Mouse (Mus musculus): ENCODE results near the gene Eogt. TPM values are rescaled to one million over a fixed set of nuclear protein-coding genes. Genes with fewer than 3 reads are reported as not detected.

The Eogt gene
- polyA plus RNA-seq, 2 experiments, result 10.8 to 16.7 TPM

- DNase-seq (ENCODE audit: low spot score), result no peak
- TF ChIP-seq POLR2A (IDR thresholded peaks at IDR 0.05; ENCODE audit: borderline replicate concordance, extremely low read depth, insufficient read depth, insufficient read length), result no peak
Observed at GRCm38 (mm10) chr6:97149721-97150120, 739 bp upstream of the Eogt start.

GRCm38 (mm10) chr6:97147755-97148382 is 1.1 kb downstream of the Eogt start:
- peak overlapping the region; percentile 65; the same call in 1 of the 2 replicates for H3K27ac ChIP-seq (replicated peaks; ENCODE audit: low read depth, low read length)
- H3K4me3 ChIP-seq (replicated peaks; ENCODE audit: low read length), result peak overlapping the region; percentile 57
- peak overlapping the region; percentile 85 for H3K4me2 ChIP-seq (replicated peaks; ENCODE audit: low read depth, low read length, severe bottlenecking)
- DNase-seq (ENCODE audit: low spot score) (peak; percentile 41), ATAC-seq (ENCODE audit: low FRiP score, low read depth) (no peak)
- H3K27me3 ChIP-seq (ENCODE audit: control insufficient read depth, insufficient read depth, low read length), result no peaks in the 10 kb centered on the region
- no peaks in the 10 kb centered on the region; the same call in 1 of the 2 replicates for H3K36me3 ChIP-seq (ENCODE audit: control insufficient read depth, insufficient read depth, low read length)
- peaks cover 21% of the 10 kb centered on the region for H3K4me1 ChIP-seq (ENCODE audit: control insufficient read depth, insufficient read depth, low read length)
- H3K9ac ChIP-seq (ENCODE audit: low read depth, low read length, severe bottlenecking), result peak overlapping the region; percentile 73
- TF ChIP-seq POLR2A (IDR thresholded peaks at IDR 0.05; ENCODE audit: borderline replicate concordance, extremely low read depth, insufficient read depth, insufficient read length), result no peak
- H3K9me3 ChIP-seq (ENCODE audit: control insufficient read depth, low read length), result no peaks in the 10 kb centered on the region
- WGBS, result 5% methylated on average over 18 of the region's 18 CpGs

More at GRCm38 (mm10) chr6:97149721-97150120, 739 bp upstream of the Eogt start:
- Histone ChIP-seq H3K4me2 (replicated peaks; ENCODE audit: low read depth, low read length, severe bottlenecking) (no peak overlapping the region), H3K4me1 (ENCODE audit: control insufficient read depth, insufficient read depth, low read length) (peaks cover 17% of the 10 kb centered on the region), H3K27me3 (ENCODE audit: control insufficient read depth, insufficient read depth, low read length) (no peaks in the 10 kb centered on the region), H3K9me3 (ENCODE audit: control insufficient read depth, low read length) (no peaks in the 10 kb centered on the region), H3K36me3 (ENCODE audit: control insufficient read depth, insufficient read depth, low read length) (peaks cover 4% of the 10 kb centered on the region), H3K27ac (replicated peaks; ENCODE audit: low read depth, low read length) (no peak overlapping the region), H3K4me3 (replicated peaks; ENCODE audit: low read length) (no peak overlapping the region), H3K9ac (ENCODE audit: low read depth, low read length, severe bottlenecking) (no peak overlapping the region)
- WGBS, result 83% methylated on average over 2 of the region's 2 CpGs
- no peak for ATAC-seq (ENCODE audit: low FRiP score, low read depth)

GRCm38 (mm10) chr6:97145156-97145555 is 3.8 kb downstream of the Eogt start:
- no peak overlapping the region for H3K27ac ChIP-seq (replicated peaks; ENCODE audit: low read depth, low read length)
- H3K4me3 ChIP-seq (replicated peaks; ENCODE audit: low read length), result no peak overlapping the region
- H3K4me2 ChIP-seq (replicated peaks; ENCODE audit: low read depth, low read length, severe bottlenecking), result no peak overlapping the region
- 85% methylated on average over 7 of the region's 7 CpGs for WGBS
- H3K9ac ChIP-seq (ENCODE audit: low read depth, low read length, severe bottlenecking), result no peak overlapping the region
- peaks cover 21% of the 10 kb centered on the region for H3K4me1 ChIP-seq (ENCODE audit: control insufficient read depth, insufficient read depth, low read length)
- H3K36me3 ChIP-seq (ENCODE audit: control insufficient read depth, insufficient read depth, low read length), result 0 out of 2 replicates have a peak, but pooled peaks cover 2% of the 10 kb centered on the region
- DNase-seq (ENCODE audit: low spot score) (no peak), ATAC-seq (ENCODE audit: low FRiP score, low read depth) (no peak)
- H3K9me3 ChIP-seq (ENCODE audit: control insufficient read depth, low read length), result no peaks in the 10 kb centered on the region
- no peak for TF ChIP-seq POLR2A (IDR thresholded peaks at IDR 0.05; ENCODE audit: borderline replicate concordance, extremely low read depth, insufficient read depth, insufficient read length)
- H3K27me3 ChIP-seq (ENCODE audit: control insufficient read depth, insufficient read depth, low read length), result no peaks in the 10 kb centered on the region

- Histone ChIP-seq H3K4me2 (replicated peaks; ENCODE audit: low read depth, low read length, severe bottlenecking) (no peak overlapping the region), H3K4me3 (replicated peaks; ENCODE audit: low read length) (no peak overlapping the region), H3K9me3 (ENCODE audit: control insufficient read depth, low read length) (peaks cover 5% of the 10 kb centered on the region; the same call in 1 of the 2 replicates), H3K27ac (replicated peaks; ENCODE audit: low read depth, low read length) (no peak overlapping the region), H3K4me1 (ENCODE audit: control insufficient read depth, insufficient read depth, low read length) (peaks cover 21% of the 10 kb centered on the region), H3K36me3 (ENCODE audit: control insufficient read depth, insufficient read depth, low read length) (peaks cover 9% of the 10 kb centered on the region; the same call in 1 of the 2 replicates), H3K27me3 (ENCODE audit: control insufficient read depth, insufficient read depth, low read length) (no peaks in the 10 kb centered on the region), H3K9ac (ENCODE audit: low read depth, low read length, severe bottlenecking) (no peak overlapping the region)
- 20% methylated on average over 7 of the region's 7 CpGs for WGBS
- ATAC-seq (ENCODE audit: low FRiP score, low read depth) (no peak), DNase-seq (ENCODE audit: low spot score) (no peak)
- no peak for TF ChIP-seq POLR2A (IDR thresholded peaks at IDR 0.05; ENCODE audit: borderline replicate concordance, extremely low read depth, insufficient read depth, insufficient read length)
Observed at GRCm38 (mm10) chr6:97144359-97144758, 4.6 kb downstream of the Eogt start.

- no peak overlapping the region for H3K27ac ChIP-seq (replicated peaks; ENCODE audit: low read depth, low read length)
- H3K9ac ChIP-seq (ENCODE audit: low read depth, low read length, severe bottlenecking), result no peak overlapping the region
- H3K4me2 ChIP-seq (replicated peaks; ENCODE audit: low read depth, low read length, severe bottlenecking), result no peak overlapping the region
- no peak for ATAC-seq (ENCODE audit: low FRiP score, low read depth)
- H3K27me3 ChIP-seq (ENCODE audit: control insufficient read depth, insufficient read depth, low read length), result no peaks in the 10 kb centered on the region
- no peak overlapping the region for H3K4me3 ChIP-seq (replicated peaks; ENCODE audit: low read length)
- no peak for DNase-seq (ENCODE audit: low spot score)
- 90% methylated on average over 8 of the region's 8 CpGs for WGBS
- TF ChIP-seq POLR2A (IDR thresholded peaks at IDR 0.05; ENCODE audit: borderline replicate concordance, extremely low read depth, insufficient read depth, insufficient read length), result no peak
- H3K4me1 ChIP-seq (ENCODE audit: control insufficient read depth, insufficient read depth, low read length), result peaks cover 11% of the 10 kb centered on the region
- H3K9me3 ChIP-seq (ENCODE audit: control insufficient read depth, low read length), result peaks cover 5% of the 10 kb centered on the region; the same call in 1 of the 2 replicates
- H3K36me3 ChIP-seq (ENCODE audit: control insufficient read depth, insufficient read depth, low read length), result peaks cover 9% of the 10 kb centered on the region
Observed at GRCm38 (mm10) chr6:97142611-97143010, 6.4 kb downstream of the Eogt start.

Measured in limb, embryonic 14.5 days (tissue).